Mouse (Mus musculus) frontal cortex, adult 2 months (tissue): Measurements from ENCODE around the gene Lmna. TPM values are rescaled to one million over a fixed set of nuclear protein-coding genes. Genes with fewer than 3 reads are reported as not detected.

ENCODE experiments used
- DNase-seq, 2 experiments: peaks; one replicate each; pipeline ENCODE4 v3.0.0; 2022; ENCODE audit warnings: low spot score in 1 of 2; ENCODE audit errors: extremely low spot score in 1 of 2
- polyA plus RNA-seq: library from polyadenylated mRNA; depleted of rRNA; stranded (reverse); fragments of >200 nt; gene quantifications from 2 replicates; pipeline ENCODE4 v1.2.3, GENCODE M21; 2012

The Lmna gene
- polyA plus RNA-seq, 1 experiment, result 53.9 TPM

- no peak for DNase-seq
Measured at GRCm38 (mm10) chr3:88480679-88481078, 29.1 kb downstream of the Lmna start.

GRCm38 (mm10) chr3:88479828-88480227, 29.9 kb downstream of the Lmna start:
- no peak for DNase-seq

- DNase-seq, result no peak
Measured at GRCm38 (mm10) chr3:88479163-88479562, 30.6 kb downstream of the Lmna start.

GRCm38 (mm10) chr3:88477735-88478134, 32.0 kb downstream of the Lmna start:
- peak in 1 of 2 experiments; percentile 92 for DNase-seq

GRCm38 (mm10) chr3:88476403-88476802, 33.4 kb downstream of the Lmna start:
- no peak for DNase-seq

GRCm38 (mm10) chr3:88473571-88473970, 36.2 kb downstream of the Lmna start:
- DNase-seq, result no peak

GRCm38 (mm10) chr3:88473020-88473419, 36.7 kb downstream of the Lmna start:
- no peak for DNase-seq

- no peak for DNase-seq
Measured at GRCm38 (mm10) chr3:88470943-88471479, 38.7 kb downstream of the Lmna start.

- DNase-seq, result no peak
Measured at GRCm38 (mm10) chr3:88469466-88469865, 40.3 kb downstream of the Lmna start.

- DNase-seq, result peak in 1 of 2 experiments; percentile 95
Measured at GRCm38 (mm10) chr3:88467116-88467824, 42.5 kb downstream of the Lmna start.

- no peak for DNase-seq
Measured at GRCm38 (mm10) chr3:88465127-88465526, 44.6 kb downstream of the Lmna start.

GRCm38 (mm10) chr3:88464425-88464824, 45.3 kb downstream of the Lmna start:
- DNase-seq, result no peak

GRCm38 (mm10) chr3:88460983-88461696, 48.6 kb downstream of the Lmna start, which contains the start of gene Sema4a:
Sema4a (minus strand) TSS chr3:88461182.
- DNase-seq, result no peak

GRCm38 (mm10) chr3:88460029-88460428, 49.7 kb downstream of the Lmna start:
- no peak for DNase-seq

- peak in 1 of 2 experiments; percentile 67 for DNase-seq
Measured at GRCm38 (mm10) chr3:88458778-88459219, 51.0 kb downstream of the Lmna start.

- DNase-seq, result no peak
Measured at GRCm38 (mm10) chr3:88456746-88457532, 52.8 kb downstream of the Lmna start.

- DNase-seq, result no peak
Measured at GRCm38 (mm10) chr3:88456313-88456712, 53.4 kb downstream of the Lmna start.

GRCm38 (mm10) chr3:88455588-88456264, 54.0 kb downstream of the Lmna start:
- DNase-seq, result no peak

- no peak for DNase-seq
Measured at GRCm38 (mm10) chr3:88454762-88455587, 54.8 kb downstream of the Lmna start.
